Mouse (Mus musculus): ENCODE data around the gene Rcsd1.

GRCm38 (mm10) chr1:165655482-165655881 is 54.1 kb downstream of the Rcsd1 start:
- TF ChIP-seq CTCF (IDR thresholded peaks at IDR 0.05; ENCODE audit: borderline replicate concordance, insufficient read depth, low read depth, low read length): no peak
- TF ChIP-seq POLR2A (IDR thresholded peaks at IDR 0.05; ENCODE audit: borderline replicate concordance, insufficient read depth, low read length): no peak

Measured in cerebellum, adult 2 months (tissue).